Mouse (Mus musculus): Measurements from ENCODE around the gene Flot1.

Flot1 gene

GRCm38 (mm10) chr17:35866281-35866831, 43.3 kb downstream of the Flot1 start:
- DNase-seq (ENCODE audit: extremely low read depth, low read depth) = no peak

GRCm38 (mm10) chr17:35866911-35867890, 44.2 kb downstream of the Flot1 start:
- DNase-seq (ENCODE audit: extremely low read depth, low read depth) = no peak

GRCm38 (mm10) chr17:35868165-35868820, 45.3 kb downstream of the Flot1 start:
- no peak for DNase-seq (ENCODE audit: extremely low read depth, low read depth)

GRCm38 (mm10) chr17:35868961-35869345, 45.9 kb downstream of the Flot1 start:
- no peak for DNase-seq (ENCODE audit: extremely low read depth, low read depth)

- no peak for DNase-seq (ENCODE audit: extremely low read depth, low read depth)
These were observed 46.5 kb downstream of the Flot1 start for GRCm38 (mm10) chr17:35869346-35870067.

- DNase-seq (ENCODE audit: extremely low read depth, low read depth) = peak; percentile 88
These were observed 47.3 kb downstream of the Flot1 start for GRCm38 (mm10) chr17:35870151-35870883.

GRCm38 (mm10) chr17:35870884-35871696, 48.1 kb downstream of the Flot1 start:
- DNase-seq (ENCODE audit: extremely low read depth, low read depth) = no peak

- no peak for DNase-seq (ENCODE audit: extremely low read depth, low read depth)
These were observed 50.9 kb downstream of the Flot1 start for GRCm38 (mm10) chr17:35873774-35874519.

- DNase-seq (ENCODE audit: extremely low read depth, low read depth) = no peak
These were observed 51.7 kb downstream of the Flot1 start for GRCm38 (mm10) chr17:35874721-35875120.

- peak; percentile 92 for DNase-seq (ENCODE audit: extremely low read depth, low read depth)
These were observed 56.4 kb downstream of the Flot1 start, which contains the start of gene Dhx16 for GRCm38 (mm10) chr17:35879245-35880057. Dhx16 (plus strand) TSS chr17:35879819.
